Mouse (Mus musculus): Measurements from ENCODE around the gene Elmod2.

- TF ChIP-seq JUN (IDR thresholded peaks at IDR 0.05; ENCODE audit: insufficient read depth, low read depth, low read length) (no peak), ZMIZ1 (IDR thresholded peaks at IDR 0.05; ENCODE audit: low read depth, low read length) (no peak), ELF1 (IDR thresholded peaks at IDR 0.05; ENCODE audit: low read depth, low read length) (no peak), MXI1 (IDR thresholded peaks at IDR 0.05; ENCODE audit: low read depth, low read length) (no peak), POLR2A (IDR thresholded peaks at IDR 0.05; ENCODE audit: low read depth, low read length) (no peak)
Measured at GRCm38 (mm10) chr8:83285391-83285790, 46.9 kb downstream of the Elmod2 start.
